Mouse (Mus musculus): ENCODE measurements around the gene Igfbpl1. TPM values are rescaled to one million over a fixed set of nuclear protein-coding genes. Genes with fewer than 3 reads are reported as not detected.

Gene Igfbpl1
- total RNA-seq, 2 experiments from 2014 or later, result not detected

DNA sequence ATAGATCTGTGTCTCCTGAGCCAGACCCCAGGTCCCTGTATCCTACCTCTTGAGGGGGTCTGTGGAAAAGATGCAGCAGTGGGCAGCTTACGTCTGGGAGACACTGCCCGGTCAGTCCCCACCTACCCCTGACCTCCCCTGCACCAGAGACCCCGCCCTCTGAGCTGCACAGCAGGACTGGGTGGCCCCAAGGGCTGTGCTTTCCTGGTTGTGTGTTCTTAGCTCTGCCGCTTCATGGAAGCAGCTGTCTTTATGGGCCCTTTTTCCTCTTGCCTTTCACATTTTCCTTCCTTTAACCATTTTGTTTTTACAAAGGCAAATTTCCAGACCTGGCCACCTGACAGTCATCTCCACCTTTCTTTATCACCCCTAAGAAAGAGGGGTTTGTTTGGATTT, 56.1 kb downstream of the Igfbpl1 start:
- DNase-seq, result no peak

DNA sequence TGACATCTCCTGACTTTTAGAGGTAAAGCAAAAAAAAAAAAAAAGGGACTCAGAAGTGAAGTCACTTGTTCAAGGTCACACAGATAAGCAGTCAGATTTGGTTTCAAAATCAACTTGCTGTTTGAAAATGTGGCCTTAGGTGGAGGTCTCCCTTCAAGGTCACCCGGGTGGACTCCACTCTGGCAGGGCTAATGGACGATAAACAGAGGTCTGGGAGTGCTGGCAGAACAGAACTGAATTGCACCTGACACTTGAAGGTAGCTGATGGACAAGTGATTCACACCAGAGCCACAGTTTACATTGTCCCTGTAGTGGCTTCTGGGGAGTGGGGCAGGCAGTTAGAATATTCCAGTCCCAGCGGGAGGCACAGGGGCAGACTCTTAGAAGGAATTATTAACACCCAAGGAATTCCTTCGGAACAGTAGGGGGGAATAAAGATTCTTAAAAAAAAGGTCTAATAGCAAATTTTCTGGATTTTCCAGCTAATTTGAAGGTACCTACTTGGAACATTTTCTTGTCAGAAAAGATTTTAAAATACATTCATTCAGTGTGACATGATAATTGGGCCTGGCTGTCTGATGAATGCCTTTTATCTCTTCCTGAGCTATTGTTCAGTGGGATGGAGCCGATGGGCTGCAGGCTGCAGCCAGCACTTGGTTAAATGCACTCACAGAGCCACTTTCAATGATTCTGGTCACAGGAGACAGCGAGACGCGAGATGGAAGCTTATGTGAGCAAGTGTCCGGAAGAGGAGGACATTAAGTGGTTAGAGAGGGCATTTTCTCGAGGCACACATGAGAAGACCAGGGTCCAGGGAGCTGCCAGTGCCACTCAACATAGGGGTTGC, 56.7 kb downstream of the Igfbpl1 start:
- DNase-seq, result no peak

DNA sequence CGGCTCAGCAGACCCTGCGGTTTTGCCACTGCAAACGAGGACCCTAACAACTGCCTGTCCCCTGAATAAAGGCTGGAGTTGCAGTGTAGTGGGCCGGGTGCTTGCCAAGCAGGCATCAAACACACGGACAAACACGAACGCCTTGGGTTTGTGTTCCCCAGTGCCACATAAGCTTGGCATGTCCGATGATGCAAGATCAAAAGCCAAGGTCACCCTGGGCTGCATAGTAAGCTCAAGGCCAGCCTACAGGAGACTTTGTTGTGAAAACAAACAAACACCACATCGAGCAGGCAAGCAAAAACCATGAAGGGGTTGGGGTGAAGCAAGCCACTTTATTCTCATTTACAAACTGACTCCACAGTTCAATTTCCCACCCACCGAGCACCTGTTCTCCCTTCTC, 57.6 kb downstream of the Igfbpl1 start:
- no peak for DNase-seq

DNA sequence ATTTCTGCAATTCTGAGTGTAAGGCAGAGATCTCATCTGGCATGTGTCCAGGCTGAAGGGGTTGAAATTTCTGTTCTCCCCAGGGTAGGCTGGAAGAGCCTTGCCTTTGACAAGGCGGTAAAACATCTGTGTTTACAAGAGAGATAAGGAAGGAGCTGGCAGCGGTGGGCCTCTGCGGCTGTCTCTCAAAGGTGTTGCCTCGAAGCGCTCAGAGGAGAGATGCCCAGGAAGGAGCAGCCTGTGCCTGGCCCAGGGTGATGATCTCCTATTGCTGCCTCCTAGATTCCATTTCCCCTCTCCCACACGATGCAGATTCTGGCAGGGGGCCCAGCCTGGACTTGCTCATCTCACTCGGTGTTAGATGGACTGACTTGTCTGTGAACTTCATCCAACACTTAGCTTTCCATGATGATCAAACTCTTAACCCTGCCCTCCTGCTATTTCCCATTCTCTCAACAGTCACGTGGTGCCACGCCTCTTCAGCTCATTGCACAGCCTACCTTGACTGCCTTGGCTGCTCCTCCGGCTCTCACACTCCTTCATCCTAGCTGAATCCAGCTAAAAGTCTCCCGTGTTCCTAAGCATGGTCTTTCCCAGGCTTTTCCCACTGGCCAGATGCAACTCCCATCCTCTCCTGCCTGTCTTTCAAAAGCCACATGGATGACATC, 58.7 kb downstream of the Igfbpl1 start:
- DNase-seq, result no peak

DNA sequence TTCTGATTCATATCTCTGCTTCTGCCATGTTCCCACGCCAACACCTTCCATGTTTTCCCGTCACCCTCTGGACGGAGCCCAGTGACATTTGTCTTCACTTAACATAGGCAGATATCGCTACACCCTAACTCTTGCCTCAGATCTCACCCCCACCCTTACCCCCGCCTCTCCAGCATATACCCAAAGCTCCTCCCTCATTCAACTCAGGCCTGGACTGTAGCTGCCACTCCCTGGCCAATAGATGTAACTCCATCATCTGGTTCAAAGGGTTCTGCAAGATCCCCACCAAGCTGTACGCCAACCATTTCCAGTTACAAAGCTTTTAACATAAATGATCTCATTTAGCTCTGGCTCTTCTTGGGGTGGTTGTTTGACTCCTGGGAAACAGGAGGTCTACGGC, 59.9 kb downstream of the Igfbpl1 start:
- no peak for DNase-seq

DNA sequence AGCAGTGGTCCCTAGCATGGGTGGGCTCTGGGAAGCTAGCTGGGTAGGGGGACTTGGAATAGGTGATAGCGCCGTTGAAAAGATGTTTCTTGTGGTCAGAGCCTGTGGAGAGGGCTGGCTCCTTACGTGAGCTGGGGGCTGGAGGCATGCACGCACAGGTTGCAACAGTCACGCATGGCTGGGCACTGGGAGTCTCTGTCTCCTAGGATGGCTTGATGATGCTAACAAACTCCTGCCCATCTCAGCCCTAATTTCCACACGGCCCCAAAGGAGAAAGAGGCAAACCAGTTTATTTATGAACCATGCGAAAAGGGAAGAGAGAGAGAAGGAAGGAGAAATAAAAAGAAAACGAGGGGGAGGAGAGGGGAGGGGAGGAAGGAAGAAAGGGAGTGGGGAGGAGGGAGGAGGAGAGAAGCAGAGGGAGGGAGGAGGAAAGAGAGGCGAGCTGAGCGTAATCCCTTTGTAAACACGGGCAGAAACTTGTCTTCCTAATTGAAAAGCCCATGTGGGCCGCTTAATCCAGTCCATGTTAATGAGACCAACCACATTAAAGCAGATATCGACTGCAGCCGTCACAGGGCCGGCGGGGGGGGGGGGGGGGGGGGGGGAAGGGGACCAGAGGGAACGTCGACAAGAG, 61.0 kb downstream of the Igfbpl1 start:
- DNase-seq, result no peak

DNA sequence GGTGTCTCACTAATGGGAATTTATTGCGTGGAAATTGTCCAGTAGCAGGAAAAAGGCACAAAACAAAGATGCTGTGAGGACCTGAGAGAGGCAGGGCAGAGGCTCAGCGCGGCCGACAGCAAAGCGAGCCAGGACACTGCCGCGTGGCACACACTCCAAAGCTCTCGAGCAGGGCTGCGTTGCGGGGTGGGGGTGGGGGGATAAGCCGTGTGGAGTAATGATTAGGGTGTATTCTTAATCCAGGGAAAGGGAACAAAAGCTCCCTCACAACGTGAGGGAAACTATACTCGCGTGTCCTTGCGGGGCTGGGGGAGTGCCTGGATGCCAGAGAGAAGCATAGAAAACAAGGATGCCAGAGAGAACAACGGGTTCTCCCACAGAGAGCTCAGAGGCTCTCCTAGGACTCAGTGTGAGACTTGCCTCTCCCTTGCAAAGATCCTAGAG, 61.6 kb downstream of the Igfbpl1 start:
- DNase-seq, result no peak

DNA sequence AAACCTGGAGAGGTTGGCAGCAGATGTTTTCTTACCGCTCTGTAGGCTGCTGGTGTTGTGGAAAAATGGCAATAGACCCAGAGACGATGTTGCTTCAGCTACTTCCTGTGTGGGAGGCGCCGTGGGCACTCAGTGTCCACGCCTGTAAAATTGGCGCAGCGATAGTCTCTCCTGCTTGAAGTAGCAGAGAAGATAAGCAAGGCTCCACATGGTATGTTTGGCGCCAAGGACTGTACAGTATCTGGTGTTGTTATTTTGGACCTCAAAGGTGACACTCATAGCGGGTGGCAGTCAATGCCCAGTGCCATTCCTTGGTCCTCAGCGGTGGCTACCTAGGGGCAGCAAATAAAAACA, 62.6 kb downstream of the Igfbpl1 start:
- DNase-seq, result no peak

DNA sequence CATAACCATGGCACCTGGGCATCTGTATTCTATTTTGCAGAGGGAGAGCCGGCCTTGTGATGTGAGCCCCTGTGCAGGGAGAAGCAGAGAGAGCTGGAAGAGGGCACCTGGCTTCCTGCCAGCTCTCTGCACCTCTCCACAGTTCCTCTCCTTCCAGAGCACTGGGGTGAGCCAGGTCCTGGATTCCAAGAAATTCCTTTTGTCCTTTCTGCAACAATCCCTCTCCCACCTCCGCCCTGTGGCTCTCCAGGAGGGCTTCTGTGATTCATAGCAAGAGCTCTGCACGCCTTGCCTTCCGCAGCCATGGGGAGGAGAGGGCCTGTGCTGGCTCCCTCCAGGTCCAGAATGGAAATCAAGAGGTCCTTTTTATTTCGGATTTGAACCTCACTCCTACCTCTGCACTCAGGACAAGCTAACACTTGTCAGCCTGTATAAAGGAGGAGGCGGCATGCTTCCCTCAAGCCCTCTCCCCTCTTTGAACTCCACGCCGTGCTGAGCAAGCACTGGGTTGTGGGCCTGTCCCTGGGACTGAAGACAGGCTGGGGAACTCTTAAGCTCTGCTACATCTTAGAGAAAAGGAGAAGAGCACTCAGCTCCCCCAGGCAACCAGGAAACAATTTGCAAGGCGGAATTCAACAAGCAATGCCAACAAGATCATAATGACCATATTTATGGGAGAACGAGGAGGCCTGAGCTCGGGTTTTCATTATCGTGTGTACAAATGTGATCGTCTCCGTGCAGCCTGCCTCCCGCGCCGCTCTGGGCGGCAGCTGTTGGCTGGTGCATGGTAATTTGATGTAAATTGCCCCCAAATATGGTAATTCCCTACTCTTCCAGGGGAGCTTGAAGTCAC, 63.2 kb downstream of the Igfbpl1 start:
- no peak for DNase-seq

DNA sequence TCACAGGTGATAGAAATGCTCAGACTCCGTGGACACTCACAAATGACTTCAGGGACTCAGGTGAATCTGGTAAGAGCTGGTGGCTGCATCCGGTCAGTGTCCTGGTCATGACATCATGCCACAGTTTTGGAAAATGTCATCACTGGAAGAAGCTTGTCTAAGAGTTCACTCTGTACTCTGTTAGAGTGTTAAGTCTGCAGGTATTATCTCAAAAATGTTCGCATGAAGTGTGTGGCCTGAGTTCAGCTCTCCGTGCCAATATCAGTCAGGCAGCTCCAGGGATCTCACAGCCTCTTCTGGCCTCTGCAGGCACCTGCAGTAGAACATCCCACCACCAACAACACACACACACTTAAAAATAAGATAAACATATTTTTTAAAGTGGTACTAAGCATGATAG, 64.1 kb downstream of the Igfbpl1 start:
- no peak for DNase-seq

Other genes starting within 250 kb of the Igfbpl1 start
- under 1 TPM; 0.51 to 0.77 TPM for gene Aldh1b1, start 27.9 kb downstream of the Igfbpl1 start, total RNA-seq (2021)
- not detected for gene Stra6l, start 21.7 kb upstream of the Igfbpl1 start, total RNA-seq (2021)
- not detected for gene Ccdc180, start 63.4 kb upstream of the Igfbpl1 start, total RNA-seq (2021)
- 1 to 10 TPM; 9.1 to 9.4 TPM for gene Tdrd7, start 138.4 kb upstream of the Igfbpl1 start, total RNA-seq (2021)
- gene Tmod1, start 212.0 kb upstream of the Igfbpl1 start, total RNA-seq (2021), result 100 to 1,000 TPM; 205 to 220 TPM